Mouse (Mus musculus) CH12.LX (cell line): ENCODE results near the gene H3f3b. TPM values are rescaled to one million over a fixed set of nuclear protein-coding genes. Genes with fewer than 3 reads are reported as not detected.

Source experiments
- DNase-seq: peaks from one replicate; pipeline ENCODE4 v3.0.0-alpha.2; 2013; ENCODE audit errors: extremely low read depth
- H3K27ac ChIP-seq: 2 replicates; pipeline ENCODE4 v1.5.1; 2012; ENCODE audit warnings: low read depth, mild to moderate bottlenecking, control low read depth, moderate library complexity; ENCODE audit not compliant: insufficient read depth
- H3K27me3 ChIP-seq: replicated peaks from 2 replicates; pipeline ENCODE3; 2012; ENCODE audit warnings: inconsistent platforms
- H3K36me3 ChIP-seq, 2 experiments: replicated peaks in 1 of 2; 2 replicates each; pipeline versions ENCODE3 to v1.6.1; 2012; ENCODE audit warnings: inconsistent platforms in 1 of 2, low read length in 1 of 2, mild to moderate bottlenecking in 1 of 2, mixed read lengths in 1 of 2, moderate library complexity in 1 of 2; ENCODE audit not compliant: control insufficient read depth in 1 of 2, insufficient read depth in 1 of 2
- H3K4me1 ChIP-seq, 2 experiments: 2 replicates each; pipeline ENCODE4 v1.6.1; 2012; ENCODE audit warnings: inconsistent platforms in 1 of 2, moderate library complexity in 1 of 2; ENCODE audit not compliant: insufficient read depth in 2 of 2, control insufficient read depth in 1 of 2
- H3K4me2 ChIP-seq: 2 replicates; pipeline ENCODE4 v1.6.1; 2012; ENCODE audit warnings: low read depth, mild to moderate bottlenecking, control low read depth; ENCODE audit not compliant: poor library complexity, insufficient read depth, severe bottlenecking
- H3K4me3 ChIP-seq, 3 experiments: fragments of 150-350 bp in 1 of 3; sonication (generic) in 1 of 3; replicated peaks in 1 of 3; 2 replicates each; pipeline versions ENCODE3 to v1.5.1; 2011 to 2012; ENCODE audit warnings: low read depth in 2 of 3, low read length in 2 of 3, mild to moderate bottlenecking in 2 of 3, moderate library complexity in 2 of 3, control low read depth in 1 of 3, improper control_type of control experiment in 1 of 3, inconsistent platforms in 1 of 3, mixed read lengths in 1 of 3; ENCODE audit not compliant: poor library complexity in 1 of 3
- H3K79me2 ChIP-seq: replicated peaks from 2 replicates; pipeline ENCODE4 v1.6.1; 2012; ENCODE audit warnings: mild to moderate bottlenecking, moderate library complexity; ENCODE audit not compliant: control insufficient read depth, poor library complexity, insufficient read depth, severe bottlenecking; ENCODE audit errors: extremely low read depth
- H3K9ac ChIP-seq: 2 replicates; pipeline ENCODE4 v1.6.1; 2012; ENCODE audit warnings: low read depth, mild to moderate bottlenecking, control low read depth, moderate library complexity; ENCODE audit not compliant: insufficient read depth
- H3K9me3 ChIP-seq: replicated peaks from 2 replicates; pipeline ENCODE3; 2012; ENCODE audit warnings: low read length, inconsistent platforms, mixed read lengths
- CHD1 ChIP-seq: IDR thresholded peaks from 2 replicates; pipeline ENCODE4 v1.6.1; 2012; ENCODE audit warnings: low read depth, low read length, improper control_type of control experiment, inconsistent platforms
- CHD2 ChIP-seq: IDR thresholded peaks from 2 replicates; pipeline ENCODE4 v1.6.1; 2011; ENCODE audit warnings: low read length, improper control_type of control experiment
- CTCF ChIP-seq, 2 experiments: IDR thresholded peaks in 1 of 2; conservative IDR thresholded peaks in 1 of 2; 2 replicates each; pipeline ENCODE4 v1.5.1; 2011 to 2012; ENCODE audit warnings: low read depth in 2 of 2, low read length in 2 of 2, improper control_type of control experiment in 1 of 2, inconsistent platforms in 1 of 2, mild to moderate bottlenecking in 1 of 2, moderate library complexity in 1 of 2
- E2F4 ChIP-seq: IDR thresholded peaks from 2 replicates; pipeline ENCODE4 v1.6.1; 2011; ENCODE audit warnings: low read depth, low read length, improper control_type of control experiment; ENCODE audit not compliant: insufficient replicate concordance
- ELF1 ChIP-seq: IDR thresholded peaks from 2 replicates; pipeline ENCODE4 v1.6.1; 2014; ENCODE audit warnings: low read depth, mild to moderate bottlenecking, inconsistent platforms, low read length, improper control_type of control experiment
- GABPA ChIP-seq: IDR thresholded peaks from 2 replicates; pipeline ENCODE4 v1.6.1; 2012; ENCODE audit warnings: low read depth, low read length, improper control_type of control experiment, inconsistent platforms; ENCODE audit not compliant: insufficient replicate concordance
- JUN ChIP-seq: IDR thresholded peaks from 2 replicates; pipeline ENCODE4 v1.6.1; 2011; ENCODE audit warnings: low read depth, mild to moderate bottlenecking, low read length, improper control_type of control experiment, moderate library complexity; ENCODE audit not compliant: insufficient read depth
- JUND ChIP-seq: conservative IDR thresholded peaks from 2 replicates; pipeline ENCODE4 v1.6.1; 2011; ENCODE audit warnings: low read depth, low read length, improper control_type of control experiment
- MAX ChIP-seq: IDR thresholded peaks from 2 replicates; pipeline ENCODE4 v1.6.1; 2011; ENCODE audit warnings: low read length, improper control_type of control experiment
- MEF2A ChIP-seq: IDR thresholded peaks from 2 replicates; pipeline ENCODE4 v1.6.1; 2014; ENCODE audit warnings: low read depth, mild to moderate bottlenecking, inconsistent platforms, low read length, improper control_type of control experiment, borderline replicate concordance
- MYC ChIP-seq: IDR thresholded peaks from 2 replicates; pipeline ENCODE4 v1.6.1; 2011; ENCODE audit warnings: low read depth, mild to moderate bottlenecking, improper control_type of control experiment, low read length
- NELFE ChIP-seq: IDR thresholded peaks from 2 replicates; pipeline ENCODE4 v1.6.1; 2011; ENCODE audit warnings: low read depth, low read length, improper control_type of control experiment
- NRF1 ChIP-seq: IDR thresholded peaks from 2 replicates; pipeline ENCODE4 v1.6.1; 2014; ENCODE audit warnings: low read depth, mild to moderate bottlenecking, inconsistent platforms, low read length, improper control_type of control experiment, moderate library complexity
- PAX5 ChIP-seq: IDR thresholded peaks from 2 replicates; pipeline ENCODE4 v1.6.1; 2012; ENCODE audit warnings: low read length, inconsistent platforms, mixed read lengths
- POLR2A ChIP-seq: IDR thresholded peaks from 2 replicates; pipeline ENCODE4 v1.6.1; 2011; ENCODE audit warnings: low read depth, mild to moderate bottlenecking, improper control_type of control experiment, low read length
- POLR2AphosphoS2 ChIP-seq: IDR thresholded peaks from 2 replicates; pipeline ENCODE4 v1.6.1; 2011; ENCODE audit warnings: low read depth, low read length, improper control_type of control experiment
- RAD21 ChIP-seq: IDR thresholded peaks from 2 replicates; pipeline ENCODE4 v1.6.1; 2011; ENCODE audit warnings: low read depth, mild to moderate bottlenecking, low read length, improper control_type of control experiment, moderate library complexity
- RCOR1 ChIP-seq: conservative IDR thresholded peaks from 2 replicates; pipeline ENCODE4 v1.6.1; 2012; ENCODE audit warnings: low read depth, mild to moderate bottlenecking, inconsistent platforms, low read length, improper control_type of control experiment
- SMC3 ChIP-seq: IDR thresholded peaks from 2 replicates; pipeline ENCODE4 v1.6.1; 2011; ENCODE audit warnings: low read depth, low read length, improper control_type of control experiment
- TCF12 ChIP-seq: IDR thresholded peaks from 2 replicates; pipeline ENCODE4 v1.6.1; 2014; ENCODE audit warnings: low read depth, mild to moderate bottlenecking, inconsistent platforms, low read length, improper control_type of control experiment
- USF2 ChIP-seq: conservative IDR thresholded peaks from 2 replicates; pipeline ENCODE4 v1.6.1; 2011; ENCODE audit warnings: low read depth, low read length, improper control_type of control experiment
- ZMIZ1 ChIP-seq: IDR thresholded peaks from 2 replicates; pipeline ENCODE4 v1.6.1; 2012; ENCODE audit warnings: low read depth, mild to moderate bottlenecking, inconsistent platforms, low read length, improper control_type of control experiment
- dilution Hi-C: fragments of 300-500 bp; cut with MboI; formaldehyde crosslinking; loops from 2 replicates; pipeline ENCODE4 v1.14.3; 2020; ENCODE audit warnings: low sequenced_read_pairs; ENCODE audit not compliant: extremely low pct_unique_long_range_greater_than_20kb, extremely low pct_ligation_motif_present
- in situ Hi-C: fragments of 300-500 bp; cut with MboI; formaldehyde crosslinking; loops from 3 replicates; pipeline ENCODE4 v1.14.3; 2019; ENCODE audit warnings: low sequenced_read_pairs, low pct_ligation_motif_present, low pct_unique_long_range_greater_than_20kb, mixed read lengths
- polyA plus RNA-seq: library from polyadenylated mRNA; unstranded; fragments of >175 nt; gene quantifications from 2 replicates; pipeline ENCODE4 v1.2.1, GENCODE M21; 2012; ENCODE audit warnings: low read depth; ENCODE audit not compliant: insufficient read length
- total RNA-seq, 2 experiments: library from RNA; depleted of rRNA; stranded (reverse); fragments of 300-350 nt in 1 of 2; fragments of >200 nt in 1 of 2; gene quantifications; 2 replicates each; pipeline ENCODE4 v1.2.3; 2012 to 2014

H3f3b gene
- total and polyA plus RNA-seq, 3 experiments, result 340 to 889 (median 567) TPM

- Histone ChIP-seq H3K9ac (no peak overlapping the region), H3K36me3 (peaks cover 95 to 100% of the 10 kb centered on the region in 2 experiments), H3K4me1 (peaks cover 0 to 27% of the 10 kb centered on the region in 2 experiments; a peak in 2 of 4 replicates), H3K27me3 (no peaks in the 10 kb centered on the region), H3K9me3 (no peaks in the 10 kb centered on the region), H3K79me2 (no peaks in the 10 kb centered on the region), H3K27ac (no peak overlapping the region), H3K4me2 (no peak overlapping the region), H3K4me3 (no peak overlapping the region)
- DNase-seq, result no peak
- in situ Hi-C loops, result no loop called here
- dilution Hi-C loops, result no loop called here
- TF ChIP-seq RAD21 (no peak), MAX (no peak), TCF12 (no peak), JUND (no peak), ZMIZ1 (no peak), NELFE (no peak), RCOR1 (no peak), ELF1 (no peak), MEF2A (no peak), SMC3 (no peak), MYC (no peak), E2F4 (no peak), POLR2A (no peak), GABPA (no peak), POLR2AphosphoS2 (no peak), CTCF (conservative IDR thresholded peaks at IDR 0.05 in 1 of 2, IDR thresholded peaks at IDR 0.05 in 1 of 2; ENCODE audit: low read depth in 2 of 2, low read length in 2 of 2) (no peak), CHD1 (no peak), USF2 (no peak)
Observed at GRCm38 (mm10) chr11:116057237-116057881, 29.6 kb upstream of the H3f3b start.

GRCm38 (mm10) chr11:116055873-116056272 is 28.1 kb upstream of the H3f3b start:
- H3K4me3 ChIP-seq, result no peak overlapping the region
- H3K9ac ChIP-seq, result no peak overlapping the region
- no peak overlapping the region for H3K4me2 ChIP-seq
- in situ Hi-C loops, result no loop called here
- no peak for DNase-seq
- no peaks in the 10 kb centered on the region for H3K79me2 ChIP-seq
- no peak for TF ChIP-seq SMC3
- TF ChIP-seq PAX5, result no peak
- no peak for TF ChIP-seq USF2
- no peak for TF ChIP-seq JUN
- no peak for TF ChIP-seq NRF1
- no peak for TF ChIP-seq CHD2
- TF ChIP-seq ZMIZ1, result no peak
- TF ChIP-seq, all 38 proteins: peak for 0
- Histone ChIP-seq H3K4me1 (peaks cover 0 to 13% of the 10 kb centered on the region in 2 experiments; a peak in 2 of 4 replicates), H3K9me3 (no peaks in the 10 kb centered on the region), H3K27ac (no peak overlapping the region), H3K27me3 (no peaks in the 10 kb centered on the region), H3K36me3 (peaks cover 93 to 97% of the 10 kb centered on the region in 2 experiments)
- dilution Hi-C loops, result no loop called here
